9 mouse cellular contexts compared by ENCODE assay signal in genomic region chr16:25417875-25418630, GRCm38 (mm10).
DNase-seq lines count a peak whose midpoint lies in the region; ATAC-seq lines count a peak whose summit lies in the region.
"Had no signal": no experiment of that assay in that cellular context is flagged by ENCODE, and none has a peak within 500 bp of the region (broad histone marks: within the 10 kb centered on the region; RNA-seq: fewer than 3 reads in every experiment).

No protein-coding gene starts in this region.

- 46% methylated on average over 11 of the region's 11 CpGs for WGBS in hindbrain, embryonic 11.5 days
- 54% methylated on average over 11 of the region's 11 CpGs for WGBS in hindbrain, embryonic 10.5 days
- whole genome bisulfite sequencing in forebrain, embryonic 16.5 days = 39% methylated on average over 11 of the region's 11 CpGs

- no peak for ATAC-seq in hindbrain, embryonic 11.5 days (ENCODE audit: low FRiP score)
- no peak for ATAC-seq in forebrain, embryonic 16.5 days

- intact Hi-C loops in left cerebral cortex, postnatal 14 days (cut with DNase I) = no loop called here

- peak; percentile 7 for DNase-seq in hindbrain, embryonic 11.5 days (ENCODE audit: low spot score)
- no peak for DNase-seq in hindbrain, embryonic 10.5 days (ENCODE audit: low spot score)
- peak; percentile 21 for DNase-seq in embryo, embryonic 10.5 days (ENCODE audit: low spot score)
- peak; percentile 17 to 46 for DNase-seq in kidney, postnatal 4 days
- DNase-seq in lung, postnatal 25 days (ENCODE audit: low spot score) = peak; percentile 72
- no peak for DNase-seq in right cerebral cortex, adult 18-20 months
- DNase-seq in left cerebral cortex, postnatal 14 days (ENCODE audit: low spot score in 2 of 2) = no peak

- no peak overlapping the region for H3K9ac ChIP-seq in hindbrain, embryonic 11.5 days (ENCODE audit: low read depth, low read length)
- H3K9ac ChIP-seq in forebrain, embryonic 16.5 days (replicated peaks; ENCODE audit: low read depth, low read length) = no peak overlapping the region
- H3K9ac ChIP-seq: liver, embryonic 14.5 days had no signal

- no peak overlapping the region for H3K4me2 ChIP-seq in hindbrain, embryonic 11.5 days (replicated peaks; ENCODE audit: low read depth, low read length)
- H3K4me2 ChIP-seq in forebrain, embryonic 16.5 days (ENCODE audit: low read length) = no peak overlapping the region

- H3K27ac ChIP-seq in hindbrain, embryonic 11.5 days (ENCODE audit: low read depth, low read length) = no peak overlapping the region
- no peak overlapping the region for H3K27ac ChIP-seq in hindbrain, embryonic 10.5 days
- no peak overlapping the region for H3K27ac ChIP-seq in forebrain, embryonic 16.5 days (ENCODE audit: low read length)
- H3K27ac ChIP-seq: liver, embryonic 14.5 days had no signal

- H3K4me1 ChIP-seq in hindbrain, embryonic 11.5 days (replicated peaks; ENCODE audit: control insufficient read depth, insufficient read depth, low read length) = no peaks in the 10 kb centered on the region
- no peaks in the 10 kb centered on the region for H3K4me1 ChIP-seq in hindbrain, embryonic 10.5 days (replicated peaks)
- H3K4me1 ChIP-seq in forebrain, embryonic 16.5 days (replicated peaks; ENCODE audit: control insufficient read depth, insufficient read depth, low read length) = no peaks in the 10 kb centered on the region

- no peaks in the 10 kb centered on the region for H3K27me3 ChIP-seq in hindbrain, embryonic 11.5 days (ENCODE audit: control insufficient read depth, insufficient read depth, low read length)
- H3K27me3 ChIP-seq in hindbrain, embryonic 10.5 days (ENCODE audit: insufficient read depth, poor library complexity, severe bottlenecking) = no peaks in the 10 kb centered on the region
- no peaks in the 10 kb centered on the region for H3K27me3 ChIP-seq in forebrain, embryonic 16.5 days (replicated peaks; ENCODE audit: control insufficient read depth, insufficient read depth, low read length)

- H3K4me3 ChIP-seq in hindbrain, embryonic 11.5 days (ENCODE audit: low read depth, low read length) = no peak overlapping the region
- H3K4me3 ChIP-seq in hindbrain, embryonic 10.5 days = no peak overlapping the region
- H3K4me3 ChIP-seq in forebrain, embryonic 16.5 days (replicated peaks; ENCODE audit: low read length) = no peak overlapping the region

- H3K9me3 ChIP-seq in hindbrain, embryonic 11.5 days (ENCODE audit: control insufficient read depth, low read length) = no peaks in the 10 kb centered on the region
- no peaks in the 10 kb centered on the region for H3K9me3 ChIP-seq in hindbrain, embryonic 10.5 days
- no peaks in the 10 kb centered on the region for H3K9me3 ChIP-seq in forebrain, embryonic 16.5 days (ENCODE audit: control insufficient read depth, low read length)

- no peaks in the 10 kb centered on the region for H3K36me3 ChIP-seq in hindbrain, embryonic 11.5 days (ENCODE audit: control insufficient read depth, insufficient read depth, low read length)
- H3K36me3 ChIP-seq in hindbrain, embryonic 10.5 days = no peaks in the 10 kb centered on the region
- no peaks in the 10 kb centered on the region for H3K36me3 ChIP-seq in forebrain, embryonic 16.5 days (ENCODE audit: control insufficient read depth, insufficient read depth)

Comparison
In these comparisons a context has a peak if more than half of its experiments do, and no peak if none do; other contexts are left out.
1. DNase-seq: peak in hindbrain, embryonic 11.5 days (single experiment), embryo, embryonic 10.5 days (single experiment), kidney, postnatal 4 days (2 of 2) and lung, postnatal 25 days (single experiment); none in hindbrain, embryonic 10.5 days (single experiment), right cerebral cortex, adult 18-20 months (single experiment) and left cerebral cortex, postnatal 14 days (0 of 2).